Mouse (Mus musculus): Measurements from ENCODE around the gene Pld4. TPM values are rescaled to one million over a fixed set of nuclear protein-coding genes. Genes with fewer than 3 reads are reported as not detected.

Pld4 gene
- polyA plus RNA-seq, 1 experiment = 128 TPM

- Histone ChIP-seq H3K4me1 (ENCODE audit: control insufficient read depth, insufficient read depth, low read length) (peaks cover 2% of the 10 kb centered on the region), H3K4me3 (replicated peaks; ENCODE audit: control insufficient read depth, low read depth, low read length) (no peak overlapping the region), H3K27ac (ENCODE audit: control insufficient read depth, insufficient read depth, low read depth, low read length, poor library complexity) (no peak overlapping the region)
- no peak for TF ChIP-seq CTCF (IDR thresholded peaks at IDR 0.05; ENCODE audit: control insufficient read depth, insufficient read depth, low read length)
- no peak for TF ChIP-seq POLR2A (IDR thresholded peaks at IDR 0.05; ENCODE audit: borderline replicate concordance, control insufficient read depth, low read depth, low read length)
- WGBS = 83% methylated on average over 7 of the region's 7 CpGs
These were observed 6.1 kb downstream of the Pld4 start for GRCm38 (mm10) chr12:112766586-112766985.

GRCm38 (mm10) chr12:112767036-112767890 is 6.8 kb downstream of the Pld4 start:
- 89% methylated on average over 16 of the region's 16 CpGs for WGBS

DNA sequence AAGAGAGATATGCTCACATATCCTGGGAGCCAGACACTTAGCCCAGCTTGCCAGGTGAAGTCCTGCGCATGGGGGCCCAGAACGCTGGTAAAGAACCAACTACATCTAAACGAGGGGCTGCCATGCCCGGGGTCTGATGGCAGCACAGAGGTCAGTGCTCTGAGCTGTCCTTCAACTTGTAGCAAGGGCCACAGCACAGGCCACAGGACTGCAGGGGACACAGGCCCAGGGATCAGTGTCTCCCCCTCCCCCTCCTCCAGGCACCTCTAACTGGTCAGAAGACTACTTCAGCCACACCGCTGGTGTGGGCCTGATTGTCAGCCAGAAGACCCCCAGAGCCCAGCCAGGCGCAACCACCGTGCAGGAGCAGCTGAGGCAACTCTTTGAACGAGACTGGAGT is 7.7 kb downstream of the Pld4 start:
- 83% methylated on average over 8 of the region's 8 CpGs for WGBS
- Histone ChIP-seq H3K27ac (ENCODE audit: control insufficient read depth, insufficient read depth, low read depth, low read length, poor library complexity) (no peak overlapping the region), H3K4me3 (replicated peaks; ENCODE audit: control insufficient read depth, low read depth, low read length) (no peak overlapping the region), H3K4me1 (ENCODE audit: control insufficient read depth, insufficient read depth, low read length) (no peaks in the 10 kb centered on the region)
- TF ChIP-seq POLR2A (IDR thresholded peaks at IDR 0.05; ENCODE audit: borderline replicate concordance, control insufficient read depth, low read depth, low read length) (no peak), CTCF (IDR thresholded peaks at IDR 0.05; ENCODE audit: control insufficient read depth, insufficient read depth, low read length) (no peak)

More at GRCm38 (mm10) chr12:112767036-112767890, 6.8 kb downstream of the Pld4 start:
- Histone ChIP-seq H3K4me1 (ENCODE audit: control insufficient read depth, insufficient read depth, low read length) (peaks cover 1% of the 10 kb centered on the region), H3K27ac (ENCODE audit: control insufficient read depth, insufficient read depth, low read depth, low read length, poor library complexity) (no peak overlapping the region), H3K4me3 (replicated peaks; ENCODE audit: control insufficient read depth, low read depth, low read length) (no peak overlapping the region)
- TF ChIP-seq POLR2A (IDR thresholded peaks at IDR 0.05; ENCODE audit: borderline replicate concordance, control insufficient read depth, low read depth, low read length) (0 out of 2 replicates have a peak, but pooled peaks have one; percentile 8), CTCF (IDR thresholded peaks at IDR 0.05; ENCODE audit: control insufficient read depth, insufficient read depth, low read length) (no peak)

DNA sequence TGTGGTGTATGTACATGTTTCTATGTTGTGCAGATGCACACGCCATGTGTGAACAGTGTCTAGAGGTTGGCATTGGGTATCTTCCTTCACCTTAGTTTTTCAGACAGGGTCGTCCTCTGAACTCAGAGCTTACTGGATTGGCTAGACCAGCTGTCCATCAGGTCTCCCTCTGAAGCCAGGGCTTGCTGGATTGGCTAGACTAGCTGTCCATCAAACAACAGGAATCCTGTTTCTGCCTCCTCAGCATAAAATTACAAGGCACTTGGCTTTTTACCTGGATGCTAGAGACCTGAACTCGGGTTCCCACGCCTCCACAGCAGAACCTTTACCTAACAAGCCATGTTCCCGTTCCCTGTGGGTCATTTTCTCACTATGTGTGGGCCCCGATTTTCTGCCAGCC is 8.6 kb downstream of the Pld4 start:
- WGBS = 73% methylated on average over 6 of the region's 6 CpGs
- H3K4me3 ChIP-seq (replicated peaks; ENCODE audit: control insufficient read depth, low read depth, low read length) = no peak overlapping the region
- no peak overlapping the region for H3K27ac ChIP-seq (ENCODE audit: control insufficient read depth, insufficient read depth, low read depth, low read length, poor library complexity)
- H3K4me1 ChIP-seq (ENCODE audit: control insufficient read depth, insufficient read depth, low read length) = no peaks in the 10 kb centered on the region
- no peak for TF ChIP-seq CTCF (IDR thresholded peaks at IDR 0.05; ENCODE audit: control insufficient read depth, insufficient read depth, low read length)
- TF ChIP-seq POLR2A (IDR thresholded peaks at IDR 0.05; ENCODE audit: borderline replicate concordance, control insufficient read depth, low read depth, low read length) = no peak

DNA sequence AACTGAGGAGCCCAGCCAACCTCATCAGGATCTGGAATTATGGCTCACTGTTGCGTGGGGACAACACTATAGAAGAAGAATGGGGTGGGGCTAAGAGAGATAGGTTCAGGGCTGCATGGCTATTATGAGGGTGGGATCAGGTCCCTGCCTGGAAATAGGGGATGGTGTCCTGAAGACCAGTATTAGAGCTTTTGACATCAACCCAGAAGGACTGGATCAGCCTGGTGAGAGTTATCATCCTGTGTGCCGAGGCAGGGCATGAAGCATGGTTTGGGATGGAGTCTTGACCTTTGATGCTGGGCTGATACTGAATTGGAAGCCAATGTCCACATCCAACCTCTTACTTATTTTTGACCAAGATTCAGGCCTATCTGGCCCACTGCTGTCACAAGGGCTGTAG is 9.3 kb downstream of the Pld4 start:
- no peak overlapping the region for H3K4me3 ChIP-seq (replicated peaks; ENCODE audit: control insufficient read depth, low read depth, low read length)
- H3K27ac ChIP-seq (ENCODE audit: control insufficient read depth, insufficient read depth, low read depth, low read length, poor library complexity) = no peak overlapping the region
- TF ChIP-seq POLR2A (IDR thresholded peaks at IDR 0.05; ENCODE audit: borderline replicate concordance, control insufficient read depth, low read depth, low read length) (no peak), CTCF (IDR thresholded peaks at IDR 0.05; ENCODE audit: control insufficient read depth, insufficient read depth, low read length) (no peak)
- H3K4me1 ChIP-seq (ENCODE audit: control insufficient read depth, insufficient read depth, low read length) = no peaks in the 10 kb centered on the region
- WGBS = 91% methylated on average over 2 of the region's 2 CpGs

- H3K4me3 ChIP-seq (replicated peaks; ENCODE audit: control insufficient read depth, low read depth, low read length) = no peak overlapping the region
- H3K4me1 ChIP-seq (ENCODE audit: control insufficient read depth, insufficient read depth, low read length) = no peaks in the 10 kb centered on the region
- 70% methylated on average over 4 of the region's 4 CpGs for WGBS
- no peak overlapping the region for H3K27ac ChIP-seq (ENCODE audit: control insufficient read depth, insufficient read depth, low read depth, low read length, poor library complexity)
- TF ChIP-seq POLR2A (IDR thresholded peaks at IDR 0.05; ENCODE audit: borderline replicate concordance, control insufficient read depth, low read depth, low read length) = no peak
- no peak for TF ChIP-seq CTCF (IDR thresholded peaks at IDR 0.05; ENCODE audit: control insufficient read depth, insufficient read depth, low read length)
These were observed 9.9 kb downstream of the Pld4 start for GRCm38 (mm10) chr12:112770396-112770795.

GRCm38 (mm10) chr12:112772306-112772705 is 11.9 kb downstream of the Pld4 start:
- no peak for TF ChIP-seq CTCF (IDR thresholded peaks at IDR 0.05; ENCODE audit: control insufficient read depth, insufficient read depth, low read length)
- no peak for TF ChIP-seq POLR2A (IDR thresholded peaks at IDR 0.05; ENCODE audit: borderline replicate concordance, control insufficient read depth, low read depth, low read length)
- Histone ChIP-seq H3K27ac (ENCODE audit: control insufficient read depth, insufficient read depth, low read depth, low read length, poor library complexity) (no peak overlapping the region), H3K4me3 (replicated peaks; ENCODE audit: control insufficient read depth, low read depth, low read length) (no peak overlapping the region), H3K4me1 (ENCODE audit: control insufficient read depth, insufficient read depth, low read length) (no peaks in the 10 kb centered on the region)
- WGBS = 84% methylated on average over 14 of the region's 14 CpGs

- H3K4me1 ChIP-seq (ENCODE audit: control insufficient read depth, insufficient read depth, low read length) = no peaks in the 10 kb centered on the region
- 79% methylated on average over 9 of the region's 9 CpGs for WGBS
- TF ChIP-seq POLR2A (IDR thresholded peaks at IDR 0.05; ENCODE audit: borderline replicate concordance, control insufficient read depth, low read depth, low read length) (no peak), CTCF (IDR thresholded peaks at IDR 0.05; ENCODE audit: control insufficient read depth, insufficient read depth, low read length) (no peak)
- no peak overlapping the region for H3K4me3 ChIP-seq (replicated peaks; ENCODE audit: control insufficient read depth, low read depth, low read length)
- no peak overlapping the region for H3K27ac ChIP-seq (ENCODE audit: control insufficient read depth, insufficient read depth, low read depth, low read length, poor library complexity)
These were observed 12.9 kb downstream of the Pld4 start for GRCm38 (mm10) chr12:112773366-112773765.

Measured in bone marrow, adult 2 months (tissue).